Mouse (Mus musculus) cortical plate, adult 2 months (tissue): ENCODE data around the gene Nkx2-5.

ENCODE experiments used
- CTCF ChIP-seq: fragments of 200-500 bp; IDR thresholded peaks from 2 replicates; pipeline ENCODE4 v1.5.1; 2011; ENCODE audit warnings: mild to moderate bottlenecking, control low read depth, low read length; ENCODE audit not compliant: insufficient read depth; ENCODE audit errors: extremely low read depth
- POLR2A ChIP-seq: fragments of 200-500 bp; IDR thresholded peaks from 2 replicates; pipeline ENCODE4 v1.6.1; 2011; ENCODE audit warnings: mild to moderate bottlenecking, low read length, control low read depth; ENCODE audit not compliant: insufficient read depth; ENCODE audit errors: extremely low read depth

DNA sequence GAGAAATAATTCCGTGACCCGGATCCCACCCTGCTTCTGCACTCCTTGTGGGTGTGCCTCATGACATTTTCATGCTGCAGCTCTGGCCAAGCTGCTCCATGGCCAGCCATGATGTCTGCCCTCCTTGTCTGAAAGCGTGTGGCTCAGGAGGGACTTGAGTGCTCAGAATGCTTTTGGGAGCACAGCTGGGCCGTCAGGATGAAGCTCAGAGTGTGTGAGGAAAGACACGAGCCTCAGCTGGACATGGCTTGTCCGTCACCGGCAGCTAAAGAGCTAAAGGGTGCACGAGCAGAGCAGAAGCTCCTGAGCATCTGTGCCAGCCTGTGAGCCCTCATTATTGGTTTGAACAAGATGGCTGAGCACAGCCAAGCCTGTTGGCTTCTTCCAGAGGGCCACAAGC, 28.7 kb upstream of the Nkx2-5 start:
- TF ChIP-seq CTCF (no peak), POLR2A (no peak)
